ENCODE assay signal across 8 mouse cellular contexts in the genomic region with DNA sequence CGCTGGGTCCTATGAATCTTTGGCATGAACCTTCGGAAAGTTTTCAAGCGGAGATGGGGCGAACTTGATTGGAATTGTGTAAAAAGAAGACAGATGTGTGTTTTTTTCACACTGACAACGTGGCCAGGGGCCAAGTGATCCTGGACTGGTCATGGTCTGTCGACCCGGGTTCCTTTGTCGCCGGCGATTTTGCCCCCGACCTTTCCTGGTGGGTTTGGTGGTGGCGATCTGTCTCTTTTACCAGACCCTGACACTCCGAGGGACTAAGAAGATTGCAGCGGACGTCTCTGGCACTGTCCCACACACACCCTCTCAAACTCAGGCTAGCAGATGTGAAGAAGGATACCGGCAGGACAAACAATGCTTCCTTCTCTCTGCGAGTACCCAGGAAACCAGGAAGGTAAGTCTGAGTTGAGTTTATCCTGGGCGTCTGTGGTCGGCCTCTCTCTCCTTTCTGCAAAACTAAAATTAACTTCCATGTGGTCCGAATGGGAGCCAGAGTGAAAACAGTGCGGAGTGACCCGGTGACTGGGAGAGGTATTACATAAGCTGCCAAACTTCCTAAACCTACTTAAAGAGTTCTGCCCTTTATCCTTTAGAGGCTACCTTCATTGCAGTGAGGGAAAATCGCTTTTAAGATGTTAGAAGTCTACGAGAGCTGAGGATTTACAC. TPM values are rescaled to one million over a fixed set of nuclear protein-coding genes. Genes with fewer than 3 reads are reported as not detected.
DNase-seq lines count a peak whose midpoint lies in the region; ATAC-seq lines count a peak whose summit lies in the region.

No protein-coding gene starts in this region.

- no peaks in the 10 kb centered on the region for H3K9me3 ChIP-seq in heart, embryonic 10.5 days
- H3K9me3 ChIP-seq in kidney, embryonic 14.5 days (ENCODE audit: control insufficient read depth, low read length), result no peaks in the 10 kb centered on the region

- peak; percentile 32; the same call in 1 of the 2 replicates for ATAC-seq in kidney, embryonic 14.5 days (ENCODE audit: low FRiP score, low TSS enrichment)

- peak overlapping the region; percentile 59 for H3K4me2 ChIP-seq in kidney, embryonic 14.5 days (replicated peaks; ENCODE audit: low read depth, low read length)

- H3K27ac ChIP-seq in heart, embryonic 10.5 days, result peak overlapping the region; percentile 77
- H3K27ac ChIP-seq in kidney, embryonic 14.5 days (ENCODE audit: low read depth, low read length), result peak overlapping the region; percentile 81

- DNase-seq in adrenal gland, adult (ENCODE audit: inconsistent age in 2 of 2, low spot score in 1 of 2), result peak; percentile 66 to 93
- DNase-seq in embryo, embryonic 11 days, result peak; percentile 37
- DNase-seq in heart, embryonic 10.5 days (ENCODE audit: low spot score), result no peak
- DNase-seq in lung, postnatal 4 days, result peak; percentile 34 to 49
- peak; percentile 55 for DNase-seq in testis, postnatal 10 days (ENCODE audit: low spot score)
- DNase-seq in urinary bladder, postnatal 25 days (ENCODE audit: low spot score), result no peak
- no peak for DNase-seq in right cerebral cortex, postnatal 4 days

- H3K27me3 ChIP-seq in heart, embryonic 10.5 days (ENCODE audit: insufficient read depth, poor library complexity, severe bottlenecking), result peaks cover 3% of the 10 kb centered on the region; the same call in 1 of the 2 replicates
- no peaks in the 10 kb centered on the region for H3K27me3 ChIP-seq in kidney, embryonic 14.5 days (ENCODE audit: control insufficient read depth, insufficient read depth, low read length)

- H3K9ac ChIP-seq in kidney, embryonic 14.5 days (ENCODE audit: low read depth, low read length), result peak overlapping the region; percentile 80

- H3K36me3 ChIP-seq in heart, embryonic 10.5 days, result no peaks in the 10 kb centered on the region
- no peaks in the 10 kb centered on the region for H3K36me3 ChIP-seq in kidney, embryonic 14.5 days (ENCODE audit: control insufficient read depth, insufficient read depth, low read length)

- peaks cover 5% of the 10 kb centered on the region; the same call in 1 of the 2 replicates for H3K4me1 ChIP-seq in heart, embryonic 10.5 days
- H3K4me1 ChIP-seq in kidney, embryonic 14.5 days (ENCODE audit: control insufficient read depth, insufficient read depth, low read length), result 0 out of 2 replicates have a peak, but pooled peaks cover 3% of the 10 kb centered on the region

- H3K4me3 ChIP-seq in heart, embryonic 10.5 days, result peak overlapping the region; percentile 66
- peak overlapping the region; percentile 62 for H3K4me3 ChIP-seq in kidney, embryonic 14.5 days (ENCODE audit: low read length)

- 7% methylated on average over 24 of the region's 24 CpGs for WGBS in heart, embryonic 10.5 days
- 6% methylated on average over 24 of the region's 24 CpGs for WGBS in kidney, embryonic 14.5 days

RNA-seq across cellular contexts. Expression of a gene that starts 1.1 kb away (rescaled TPM):
- 5.4 and 8.4 TPM in 2 replicates for polyA plus RNA-seq in heart, embryonic 10.5 days (2016; fragmentation: Nextera tagmentation; extraction: Ambion mirVana)
- 59.7 and 67.9 TPM in 2 replicates for polyA plus RNA-seq in kidney, embryonic 14.5 days (2014; fragmentation: Nextera tagmentation; extraction: Ambion mirVana)

RNA-seq across cellular contexts. Expression of a gene that starts 37.4 kb away (rescaled TPM):
- polyA plus RNA-seq in heart, embryonic 10.5 days (2016; fragmentation: Nextera tagmentation; extraction: Ambion mirVana), result 30.1 and 38.7 TPM in 2 replicates
- 57.9 and 63.6 TPM in 2 replicates for polyA plus RNA-seq in kidney, embryonic 14.5 days (2014; fragmentation: Nextera tagmentation; extraction: Ambion mirVana)

Comparison
In these comparisons a context has a peak if more than half of its experiments do, and no peak if none do; other contexts are left out.
1. DNase-seq: peak in adrenal gland, adult (2 of 2), embryo, embryonic 11 days (single experiment), lung, postnatal 4 days (2 of 2) and testis, postnatal 10 days (single experiment); none in heart, embryonic 10.5 days (single experiment), urinary bladder, postnatal 25 days (single experiment) and right cerebral cortex, postnatal 4 days (single experiment).